Mouse (Mus musculus): ENCODE measurements around the gene 2900011O08Rik. TPM values are rescaled to one million over a fixed set of nuclear protein-coding genes. Genes with fewer than 3 reads are reported as not detected.

The 2900011O08Rik gene
- polyA plus RNA-seq, 2 experiments = 2.5 to 2.9 TPM

DNA sequence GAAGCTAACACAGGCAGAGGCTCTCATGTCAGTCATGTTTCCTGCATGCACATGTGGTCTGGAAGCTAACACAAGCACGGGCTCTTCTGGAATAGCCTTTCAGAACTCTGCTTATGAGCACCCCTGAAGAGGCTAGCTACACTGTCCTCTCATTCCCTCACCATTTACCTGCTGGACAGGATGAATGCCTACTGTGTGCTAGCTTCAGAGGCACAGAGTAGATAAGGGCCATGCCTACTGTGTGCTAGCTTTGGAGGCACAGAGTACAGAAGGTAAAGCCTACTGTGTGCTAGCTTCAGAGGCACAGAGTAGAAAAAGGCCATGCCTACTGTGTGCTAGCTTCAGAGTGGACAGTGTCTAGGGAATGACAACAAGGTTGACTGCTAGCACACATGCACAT, 8.1 kb downstream of the 2900011O08Rik start:
- no peak for DNase-seq (ENCODE audit: low spot score)
- TF ChIP-seq POLR2A (IDR thresholded peaks at IDR 0.05; ENCODE audit: borderline replicate concordance, extremely low read depth, insufficient read depth, insufficient read length) = no peak
- no peak overlapping the region for H3K27ac ChIP-seq (replicated peaks; ENCODE audit: low read depth, low read length)
- 61% methylated on average over 1 of the region's 1 CpGs for WGBS
- no peak overlapping the region for H3K4me2 ChIP-seq (replicated peaks; ENCODE audit: low read depth, low read length, severe bottlenecking)
- ATAC-seq (ENCODE audit: low FRiP score, low read depth) = no peak
- H3K27me3 ChIP-seq (ENCODE audit: control insufficient read depth, insufficient read depth, low read length) = no peaks in the 10 kb centered on the region
- no peaks in the 10 kb centered on the region for H3K36me3 ChIP-seq (ENCODE audit: control insufficient read depth, insufficient read depth, low read length)
- H3K9me3 ChIP-seq (ENCODE audit: control insufficient read depth, low read length) = no peaks in the 10 kb centered on the region
- H3K4me3 ChIP-seq (replicated peaks; ENCODE audit: low read length) = no peak overlapping the region
- no peak overlapping the region for H3K9ac ChIP-seq (ENCODE audit: low read depth, low read length, severe bottlenecking)
- H3K4me1 ChIP-seq (ENCODE audit: control insufficient read depth, insufficient read depth, low read length) = no peaks in the 10 kb centered on the region

DNA sequence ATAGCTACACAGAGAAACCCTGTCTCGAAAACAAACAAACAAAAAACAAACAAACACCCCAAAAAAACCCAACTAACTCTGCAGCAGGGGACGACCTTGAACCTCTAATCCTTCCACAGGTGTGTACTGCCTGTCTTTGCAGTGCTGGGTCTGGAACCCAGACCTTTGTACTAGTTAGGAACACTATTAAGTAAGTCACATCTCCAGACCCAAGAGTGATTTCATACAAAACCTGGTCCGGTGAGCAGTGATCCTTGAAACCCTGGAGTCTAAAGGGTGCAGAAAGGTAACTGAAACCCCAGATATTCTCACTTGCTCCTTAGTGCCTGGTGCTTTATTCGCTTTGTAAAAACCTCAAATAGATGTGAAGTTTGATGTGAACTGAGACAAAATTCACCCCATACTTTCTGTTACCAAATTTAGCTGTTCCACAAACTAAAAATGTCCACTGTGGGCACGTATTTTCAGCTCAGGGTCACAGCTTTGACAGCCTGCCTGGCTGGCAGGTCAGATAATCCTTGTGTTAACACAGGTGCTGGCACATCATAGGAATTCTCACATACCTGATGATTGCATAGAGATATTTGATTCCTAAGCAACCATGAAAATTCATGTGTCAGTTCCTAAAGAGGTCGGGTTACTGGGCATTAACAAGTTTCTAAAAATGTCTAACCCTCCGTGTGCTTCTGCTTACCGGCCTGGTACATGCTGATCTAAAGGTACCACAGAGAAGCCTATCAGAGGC, 17.2 kb downstream of the 2900011O08Rik start:
- Histone ChIP-seq H3K4me1 (ENCODE audit: control insufficient read depth, insufficient read depth, low read length) (no peaks in the 10 kb centered on the region), H3K9ac (ENCODE audit: low read depth, low read length, severe bottlenecking) (no peak overlapping the region), H3K27ac (replicated peaks; ENCODE audit: low read depth, low read length) (no peak overlapping the region), H3K4me3 (replicated peaks; ENCODE audit: low read length) (no peak overlapping the region), H3K36me3 (ENCODE audit: control insufficient read depth, insufficient read depth, low read length) (no peaks in the 10 kb centered on the region), H3K4me2 (replicated peaks; ENCODE audit: low read depth, low read length, severe bottlenecking) (no peak overlapping the region), H3K27me3 (ENCODE audit: control insufficient read depth, insufficient read depth, low read length) (no peaks in the 10 kb centered on the region), H3K9me3 (ENCODE audit: control insufficient read depth, low read length) (no peaks in the 10 kb centered on the region)
- no peak for TF ChIP-seq POLR2A (IDR thresholded peaks at IDR 0.05; ENCODE audit: borderline replicate concordance, extremely low read depth, insufficient read depth, insufficient read length)
- ATAC-seq (ENCODE audit: low FRiP score, low read depth) = no peak
- WGBS = 52% methylated on average over 8 of the region's 8 CpGs
- no peak for DNase-seq (ENCODE audit: low spot score)

DNA sequence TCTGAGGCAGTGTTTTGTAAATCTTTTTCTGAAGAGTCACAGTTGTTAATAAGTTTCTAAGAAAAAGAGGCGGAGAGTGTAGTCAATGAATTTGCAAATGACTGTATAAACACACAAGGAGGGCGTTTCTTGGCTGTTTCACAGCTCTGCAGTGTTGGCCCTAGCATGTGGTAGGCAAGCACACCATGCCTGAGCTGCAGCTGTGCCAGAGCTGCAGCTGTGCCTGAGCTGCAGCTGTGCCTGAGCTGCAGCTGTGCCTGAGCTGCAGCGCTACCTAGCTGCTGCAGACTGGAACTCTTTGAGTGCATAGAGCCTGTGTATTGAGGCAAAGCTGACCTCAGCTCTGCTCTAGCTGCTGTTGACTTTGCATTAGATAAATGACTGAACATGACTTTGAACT, 17.8 kb downstream of the 2900011O08Rik start:
- H3K27me3 ChIP-seq (ENCODE audit: control insufficient read depth, insufficient read depth, low read length) = no peaks in the 10 kb centered on the region
- peak; percentile 28 for DNase-seq (ENCODE audit: low spot score)
- no peak overlapping the region for H3K4me2 ChIP-seq (replicated peaks; ENCODE audit: low read depth, low read length, severe bottlenecking)
- H3K9ac ChIP-seq (ENCODE audit: low read depth, low read length, severe bottlenecking) = no peak overlapping the region
- 30% methylated on average over 3 of the region's 3 CpGs for WGBS
- peak; percentile 77 for ATAC-seq (ENCODE audit: low FRiP score, low read depth)
- no peak for TF ChIP-seq POLR2A (IDR thresholded peaks at IDR 0.05; ENCODE audit: borderline replicate concordance, extremely low read depth, insufficient read depth, insufficient read length)
- H3K4me1 ChIP-seq (ENCODE audit: control insufficient read depth, insufficient read depth, low read length) = no peaks in the 10 kb centered on the region
- no peaks in the 10 kb centered on the region for H3K36me3 ChIP-seq (ENCODE audit: control insufficient read depth, insufficient read depth, low read length)
- H3K4me3 ChIP-seq (replicated peaks; ENCODE audit: low read length) = no peak overlapping the region
- H3K9me3 ChIP-seq (ENCODE audit: control insufficient read depth, low read length) = no peaks in the 10 kb centered on the region
- H3K27ac ChIP-seq (replicated peaks; ENCODE audit: low read depth, low read length) = no peak overlapping the region

DNA sequence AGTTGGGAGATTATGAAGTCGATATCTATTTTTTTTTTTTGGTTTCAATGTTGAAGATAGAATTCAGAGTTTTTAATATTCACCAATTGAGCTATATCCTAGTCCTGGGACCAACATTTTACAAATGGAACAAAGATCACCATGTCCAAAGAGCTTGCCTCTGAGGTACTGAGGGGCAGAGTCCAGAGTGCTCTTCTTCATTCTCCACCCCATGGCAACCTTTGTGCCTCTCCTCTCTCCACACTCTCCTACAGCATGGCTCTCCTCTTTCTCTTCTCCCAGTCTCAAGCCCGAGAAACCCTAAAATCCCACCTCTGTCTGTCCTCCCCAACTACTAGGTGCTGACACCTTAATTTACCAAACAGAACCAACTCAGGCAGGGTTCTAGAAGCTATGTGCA, 18.3 kb downstream of the 2900011O08Rik start:
- H3K9me3 ChIP-seq (ENCODE audit: control insufficient read depth, low read length) = no peaks in the 10 kb centered on the region
- H3K4me3 ChIP-seq (replicated peaks; ENCODE audit: low read length) = no peak overlapping the region
- H3K4me1 ChIP-seq (ENCODE audit: control insufficient read depth, insufficient read depth, low read length) = no peaks in the 10 kb centered on the region
- ATAC-seq (ENCODE audit: low FRiP score, low read depth) = no peak
- H3K27me3 ChIP-seq (ENCODE audit: control insufficient read depth, insufficient read depth, low read length) = no peaks in the 10 kb centered on the region
- no peak for DNase-seq (ENCODE audit: low spot score)
- H3K27ac ChIP-seq (replicated peaks; ENCODE audit: low read depth, low read length) = no peak overlapping the region
- no peak overlapping the region for H3K4me2 ChIP-seq (replicated peaks; ENCODE audit: low read depth, low read length, severe bottlenecking)
- H3K36me3 ChIP-seq (ENCODE audit: control insufficient read depth, insufficient read depth, low read length) = no peaks in the 10 kb centered on the region
- no peak overlapping the region for H3K9ac ChIP-seq (ENCODE audit: low read depth, low read length, severe bottlenecking)
- 78% methylated on average over 2 of the region's 2 CpGs for WGBS
- no peak for TF ChIP-seq POLR2A (IDR thresholded peaks at IDR 0.05; ENCODE audit: borderline replicate concordance, extremely low read depth, insufficient read depth, insufficient read length)

DNA sequence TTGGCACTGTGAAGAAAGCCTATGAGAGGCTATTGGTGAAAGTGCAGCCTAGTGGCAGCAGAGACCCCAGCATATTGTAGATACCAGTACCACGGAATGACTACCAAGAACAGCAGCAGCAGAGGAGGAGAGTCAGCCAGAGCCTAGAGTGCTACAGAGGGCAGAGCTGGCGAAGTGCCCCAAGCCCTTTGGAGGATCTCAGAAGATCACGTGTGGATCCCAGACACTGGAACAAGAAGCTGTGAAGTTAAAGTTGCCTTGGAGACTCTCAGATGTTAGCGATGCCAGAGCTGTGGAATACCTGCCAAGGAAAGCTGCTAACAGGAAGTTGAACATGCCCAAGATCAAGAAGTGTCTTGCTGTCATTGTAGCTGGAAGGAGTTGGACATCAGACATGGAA, 18.9 kb downstream of the 2900011O08Rik start:
- H3K27ac ChIP-seq (replicated peaks; ENCODE audit: low read depth, low read length) = no peak overlapping the region
- H3K27me3 ChIP-seq (ENCODE audit: control insufficient read depth, insufficient read depth, low read length) = no peaks in the 10 kb centered on the region
- WGBS = 85% methylated on average over 4 of the region's 4 CpGs
- ATAC-seq (ENCODE audit: low FRiP score, low read depth) (no peak), DNase-seq (ENCODE audit: low spot score) (no peak)
- H3K4me2 ChIP-seq (replicated peaks; ENCODE audit: low read depth, low read length, severe bottlenecking) = no peak overlapping the region
- no peak for TF ChIP-seq POLR2A (IDR thresholded peaks at IDR 0.05; ENCODE audit: borderline replicate concordance, extremely low read depth, insufficient read depth, insufficient read length)
- H3K4me3 ChIP-seq (replicated peaks; ENCODE audit: low read length) = no peak overlapping the region
- no peaks in the 10 kb centered on the region for H3K36me3 ChIP-seq (ENCODE audit: control insufficient read depth, insufficient read depth, low read length)
- no peaks in the 10 kb centered on the region for H3K4me1 ChIP-seq (ENCODE audit: control insufficient read depth, insufficient read depth, low read length)
- H3K9me3 ChIP-seq (ENCODE audit: control insufficient read depth, low read length) = no peaks in the 10 kb centered on the region
- H3K9ac ChIP-seq (ENCODE audit: low read depth, low read length, severe bottlenecking) = no peak overlapping the region

Measured in limb, embryonic 14.5 days (tissue).